Mouse (Mus musculus): Measurements from ENCODE around the gene Sec16b.
A peak's percentile ranks its signal among the peaks of the same experiment; 100 is the strongest.

Sec16b gene

DNA sequence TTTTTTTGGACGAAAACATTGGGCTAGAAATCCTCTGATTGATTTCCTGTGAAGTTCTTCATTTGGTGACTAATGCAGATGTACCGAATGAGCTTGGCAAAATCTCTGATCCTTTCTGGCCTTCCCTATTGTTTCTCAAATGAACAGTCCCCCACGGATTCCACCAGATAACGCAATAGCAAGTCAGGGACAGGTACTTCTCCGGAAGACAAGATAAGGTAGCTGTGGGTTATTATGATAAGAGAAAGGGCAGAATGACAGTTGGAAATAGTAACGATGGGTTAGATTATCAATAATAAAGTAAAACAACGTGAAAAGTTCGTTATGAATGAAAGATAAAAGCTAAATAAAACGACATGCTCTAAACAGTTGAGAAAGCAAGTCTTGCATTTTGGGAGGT, 7.0 kb downstream of the Sec16b start:
- DNase-seq (ENCODE audit: low spot score), result no peak

GRCm38 (mm10) chr1:157514298-157514697, 7.8 kb downstream of the Sec16b start:
- no peak for DNase-seq (ENCODE audit: low spot score)

GRCm38 (mm10) chr1:157516838-157517808, 10.6 kb downstream of the Sec16b start:
- DNase-seq (ENCODE audit: low spot score), result no peak

DNA sequence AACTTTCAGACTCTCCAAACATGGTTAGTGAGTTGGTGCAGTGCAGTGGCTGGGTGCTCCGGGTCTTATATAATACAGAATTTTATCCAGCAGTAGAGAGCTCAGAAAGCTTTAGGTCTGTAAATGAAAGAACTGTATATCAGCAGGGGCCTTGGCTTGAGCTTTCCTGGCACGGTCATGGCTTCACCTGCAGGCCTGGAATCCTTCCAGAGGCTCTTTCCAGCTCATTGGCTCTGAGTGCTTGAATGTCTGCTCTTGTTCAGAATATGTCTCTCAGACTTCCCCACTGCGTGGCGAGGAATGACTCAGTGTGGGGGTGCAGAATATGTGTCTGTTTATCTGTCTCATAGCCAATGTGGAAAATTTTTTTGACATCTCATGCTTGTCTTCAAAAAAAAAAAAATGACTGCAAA, 11.6 kb downstream of the Sec16b start:
- DNase-seq (ENCODE audit: low spot score), result no peak

GRCm38 (mm10) chr1:157519396-157519795, 12.9 kb downstream of the Sec16b start:
- DNase-seq (ENCODE audit: low spot score), result no peak

DNA sequence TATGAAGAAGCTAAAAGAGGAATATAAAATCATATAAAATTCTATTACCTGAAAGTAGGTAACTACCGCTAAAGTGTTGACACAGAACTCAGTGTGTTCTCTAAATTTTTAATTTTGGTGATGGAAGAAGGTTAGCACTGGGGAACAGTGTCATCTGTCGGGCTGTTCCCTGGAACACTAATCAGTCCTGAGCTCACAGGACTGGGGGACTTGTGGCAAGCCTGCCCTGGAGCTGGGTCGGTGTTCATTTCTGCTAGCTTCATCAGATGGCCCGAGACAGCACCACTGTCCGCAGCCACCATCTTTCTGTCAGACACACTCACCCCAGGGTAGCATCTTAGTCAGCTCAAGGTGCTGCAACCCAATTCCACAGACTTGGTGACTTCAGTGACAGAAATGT, 15.8 kb downstream of the Sec16b start:
- DNase-seq (ENCODE audit: low spot score), result no peak

- DNase-seq (ENCODE audit: low spot score), result no peak
Observed at GRCm38 (mm10) chr1:157524775-157525174, 18.2 kb downstream of the Sec16b start.

GRCm38 (mm10) chr1:157525692-157526354, 19.3 kb downstream of the Sec16b start:
- no peak for DNase-seq (ENCODE audit: low spot score)

DNA sequence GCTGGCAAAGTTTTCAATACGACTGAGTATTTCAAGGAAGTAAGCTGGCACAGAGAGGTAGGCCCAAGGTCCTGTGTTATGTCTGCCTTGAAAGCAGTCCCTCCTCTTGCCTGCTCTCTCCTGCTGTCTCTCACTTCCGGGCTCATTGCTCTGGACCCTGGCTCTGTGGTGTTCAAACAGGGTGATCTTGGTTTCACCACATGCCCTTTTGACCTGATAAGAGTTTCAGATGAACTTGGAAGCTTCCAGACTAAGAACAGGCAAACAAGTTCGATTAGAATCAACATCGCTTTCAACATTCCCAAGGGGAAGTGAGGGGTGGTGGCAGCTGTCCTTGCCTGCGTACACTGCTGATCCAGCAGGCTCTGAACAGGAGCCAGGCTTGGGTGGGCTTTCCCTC, 20.1 kb downstream of the Sec16b start:
- DNase-seq (ENCODE audit: low spot score), result no peak

DNA sequence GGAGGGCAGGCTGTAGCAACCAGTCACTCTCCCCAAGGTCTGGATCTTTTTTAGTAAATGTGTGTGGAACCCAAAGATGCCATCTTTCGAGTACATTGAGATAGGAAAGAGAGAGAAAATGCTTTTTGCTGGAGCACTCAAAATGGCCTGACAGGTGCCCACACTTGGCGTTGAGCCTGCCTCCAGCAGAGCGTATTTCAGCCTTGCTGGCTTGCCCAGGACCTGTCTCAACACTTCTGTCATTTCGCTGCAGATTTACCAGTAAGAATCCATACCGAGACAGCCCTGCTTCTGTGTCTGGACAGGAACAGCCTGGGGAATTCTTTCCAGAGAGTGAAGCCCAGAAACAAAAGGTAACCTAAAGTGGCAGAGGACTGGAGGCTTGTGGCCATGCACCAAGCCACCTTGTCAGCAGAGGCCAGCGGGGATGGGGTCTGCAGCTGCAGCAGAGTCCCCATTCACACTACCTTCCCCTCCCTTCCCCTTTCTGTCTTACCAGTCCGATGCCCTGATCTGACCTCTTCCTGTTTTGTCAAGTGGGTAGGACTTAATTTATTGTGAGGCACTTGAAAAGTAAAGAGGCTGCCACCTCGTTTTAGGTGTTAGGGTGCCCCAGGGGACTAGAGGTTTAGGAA, 26.4 kb downstream of the Sec16b start:
- no peak for DNase-seq (ENCODE audit: low spot score)

DNA sequence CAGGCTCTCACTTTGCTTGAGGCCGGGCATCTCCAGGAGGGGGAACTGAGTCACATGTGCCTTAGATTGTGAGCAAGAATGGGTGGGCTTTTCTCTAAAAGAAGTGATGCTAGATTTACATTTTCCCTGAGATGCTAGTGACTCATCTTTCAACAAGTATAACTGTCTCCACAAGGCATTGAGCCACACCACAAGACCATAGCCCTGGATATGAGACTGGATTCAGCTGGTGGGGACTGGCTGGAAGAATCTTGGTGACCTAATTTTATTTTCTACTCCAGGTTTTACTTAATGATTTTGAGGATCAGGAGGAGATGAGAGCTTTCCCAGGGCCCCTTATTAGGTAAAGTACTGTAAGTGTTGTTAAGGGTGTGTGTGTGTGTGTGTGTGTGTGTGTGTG, 29.0 kb downstream of the Sec16b start:
- no peak for DNase-seq (ENCODE audit: low spot score)

GRCm38 (mm10) chr1:157536471-157536870, 29.9 kb downstream of the Sec16b start:
- no peak for DNase-seq (ENCODE audit: low spot score)

DNA sequence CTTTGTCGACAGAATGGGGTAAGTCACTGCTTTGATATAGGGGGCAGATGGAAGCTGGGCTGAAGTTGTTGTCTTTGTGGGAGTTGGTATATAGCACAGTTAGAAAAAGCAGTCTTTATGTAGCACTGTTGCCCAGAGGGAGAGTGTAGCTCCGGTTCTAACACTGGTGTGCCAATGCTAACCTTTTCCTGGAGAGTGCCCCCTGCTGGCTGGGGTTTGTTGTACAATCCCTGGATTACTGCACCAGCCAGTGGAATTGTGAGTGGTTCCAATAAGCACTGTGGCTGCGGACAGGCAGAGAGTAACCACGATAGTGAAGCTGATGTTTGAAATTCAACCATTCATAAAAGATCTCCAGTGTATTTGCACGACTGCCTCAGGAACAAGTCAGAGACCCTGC, 31.1 kb downstream of the Sec16b start:
- no peak for DNase-seq (ENCODE audit: low spot score)

- no peak for DNase-seq (ENCODE audit: low spot score)
Observed at GRCm38 (mm10) chr1:157545056-157545455, 38.5 kb downstream of the Sec16b start.

DNA sequence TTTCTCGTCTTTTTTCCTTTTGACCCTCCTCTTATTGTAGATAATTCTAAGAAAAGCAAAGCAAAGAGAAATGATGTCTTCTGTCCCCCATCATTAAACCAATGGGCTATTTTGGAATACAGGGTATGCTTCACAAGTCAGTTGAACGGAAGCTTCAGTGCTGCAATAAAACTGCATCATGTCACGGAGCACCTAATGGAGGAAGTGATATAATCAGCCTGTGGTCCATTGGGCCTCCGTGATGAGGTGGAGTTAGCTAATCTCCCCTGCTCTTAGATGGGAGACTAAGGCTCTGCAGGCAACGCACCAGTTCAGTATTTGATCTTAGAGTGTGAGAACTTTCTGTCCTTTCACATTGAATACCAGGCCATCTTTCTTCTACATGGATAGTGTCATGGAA, 41.1 kb downstream of the Sec16b start:
- no peak for DNase-seq (ENCODE audit: low spot score)

- DNase-seq (ENCODE audit: low spot score), result no peak
Observed at GRCm38 (mm10) chr1:157549721-157550120, 43.2 kb downstream of the Sec16b start.

DNA sequence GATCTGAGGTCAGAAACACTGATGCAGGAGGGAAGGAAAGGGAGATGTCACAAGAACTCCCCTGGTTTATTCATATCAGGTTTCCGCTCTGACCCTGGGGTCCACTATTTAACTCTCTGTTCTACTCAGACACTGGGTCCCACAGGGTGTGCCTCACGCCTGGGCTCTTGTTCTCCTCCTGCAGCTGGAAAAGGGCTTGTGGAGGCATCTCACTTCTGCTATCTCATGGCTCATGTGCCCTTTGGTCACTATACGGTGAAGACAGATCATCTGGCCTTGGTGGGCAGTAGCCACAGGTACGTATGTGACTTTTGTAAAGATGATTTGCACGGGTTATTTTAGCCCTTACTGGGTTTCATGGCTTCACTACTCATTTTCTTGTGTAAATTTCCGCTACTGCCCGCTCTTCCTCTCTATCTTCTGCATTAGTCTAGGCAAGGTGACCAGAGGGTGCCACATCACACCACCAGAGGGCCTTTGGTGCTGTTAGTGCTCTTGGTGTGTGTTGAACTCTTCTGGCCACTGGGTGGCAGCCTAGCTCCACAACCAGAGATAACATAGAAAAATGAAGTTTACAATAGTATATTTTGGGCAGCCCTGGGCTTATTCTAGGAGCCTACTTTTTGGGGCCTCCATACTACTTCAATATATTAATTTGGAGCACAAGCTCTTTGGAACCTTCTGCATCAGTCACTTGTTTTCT, 46.4 kb downstream of the Sec16b start:
- DNase-seq (ENCODE audit: low spot score), result peak; percentile 48

DNA sequence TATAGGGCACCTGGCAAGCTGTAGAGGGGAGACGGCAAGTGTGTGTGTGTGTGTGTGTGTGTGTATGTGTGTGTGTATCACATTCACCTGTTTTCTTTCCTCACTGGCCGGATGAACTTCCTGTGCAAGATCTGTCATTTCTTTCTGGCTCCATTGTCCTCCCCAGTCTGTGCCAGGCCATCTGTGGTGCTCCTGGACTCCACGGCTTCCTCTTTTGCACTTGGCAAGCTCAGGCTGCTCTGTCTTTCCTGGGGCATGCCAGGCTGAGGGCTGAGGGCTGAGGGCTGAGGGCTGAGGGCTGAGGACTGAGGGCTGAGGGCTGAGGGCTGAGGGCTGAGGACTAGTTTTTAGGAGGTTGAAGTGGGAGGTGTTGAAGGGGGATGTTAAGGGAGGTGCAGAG, 47.6 kb downstream of the Sec16b start:
- no peak for DNase-seq (ENCODE audit: low spot score)

GRCm38 (mm10) chr1:157554686-157555530, 48.4 kb downstream of the Sec16b start:
- no peak for DNase-seq (ENCODE audit: low spot score)

DNA sequence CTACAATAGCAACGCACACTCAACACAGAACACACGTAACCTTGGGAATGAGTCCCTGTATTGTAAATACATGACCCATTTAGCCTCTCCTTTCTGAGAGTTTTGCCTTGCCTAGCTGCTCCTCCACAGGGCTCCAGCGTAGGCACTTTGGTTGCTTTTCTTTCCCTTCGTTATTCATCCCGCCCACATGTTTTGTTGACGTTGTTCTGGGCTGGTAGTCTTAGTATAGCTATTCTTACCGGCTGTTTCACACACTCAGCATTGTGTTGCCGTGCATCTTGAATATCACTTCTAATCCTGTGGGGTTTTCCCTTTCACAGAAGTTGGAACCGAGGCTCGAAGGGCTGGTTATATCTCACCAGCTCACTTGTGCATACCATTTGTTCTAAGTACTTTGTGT, 49.2 kb downstream of the Sec16b start:
- DNase-seq (ENCODE audit: low spot score), result no peak

DNA sequence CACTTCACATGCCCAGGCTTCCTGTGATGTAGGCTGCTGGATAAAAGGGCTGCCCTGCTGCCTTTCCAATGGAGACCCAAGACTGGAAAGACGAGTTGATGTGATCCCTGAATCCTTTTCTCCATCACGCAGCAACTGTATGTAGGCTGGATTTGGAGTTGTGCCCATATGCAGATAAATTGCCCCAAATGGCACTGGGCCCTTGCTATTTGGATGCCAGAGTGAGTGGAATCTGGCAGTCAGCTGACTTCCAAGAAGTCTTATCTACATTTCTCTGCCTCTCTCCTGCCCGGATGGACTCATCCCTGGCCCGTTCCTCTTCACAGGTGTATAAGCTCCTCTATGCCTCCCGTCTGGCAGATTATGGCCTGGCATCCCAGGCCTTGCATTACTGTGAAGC, 49.9 kb downstream of the Sec16b start:
- DNase-seq (ENCODE audit: low spot score), result no peak

All from ovary, postnatal 36 days (tissue).